In genomic region chr11:68531066-68531806, GRCm38 (mm10) we compare ENCODE assay signal across 8 mouse cellular contexts. TPM values are rescaled to one million over a fixed set of nuclear protein-coding genes. Genes with fewer than 3 reads are reported as not detected.
DNase-seq lines count a peak whose midpoint lies in the region; ATAC-seq and TF ChIP-seq lines count a peak whose summit lies in the region.

No protein-coding gene starts in this region.

- H3K9me3 ChIP-seq in forebrain, embryonic 10.5 days: no peaks in the 10 kb centered on the region
- no peaks in the 10 kb centered on the region for H3K9me3 ChIP-seq in forebrain, embryonic 11.5 days (ENCODE audit: control insufficient read depth, low read length)
- H3K9me3 ChIP-seq in midbrain, postnatal 0 days (ENCODE audit: low read length): no peaks in the 10 kb centered on the region

- DNase-seq in forebrain, embryonic 10.5 days (ENCODE audit: extremely low spot score, low spot score): peak; percentile 27
- no peak for DNase-seq in forebrain, embryonic 11.5 days (ENCODE audit: low spot score)
- DNase-seq in 416B (ENCODE audit: low read depth): peak; percentile 38
- peak; percentile 45 for DNase-seq in cerebellum, adult 11 months
- peak; percentile 77 for DNase-seq in gastrocnemius, adult 2 months
- peak; percentile 73 for DNase-seq in layer of hippocampus, adult 9-11 months
- DNase-seq in midbrain, postnatal 0 days (ENCODE audit: low spot score): peak; percentile 33

- H3K4me3 ChIP-seq in forebrain, embryonic 10.5 days: no peak overlapping the region
- H3K4me3 ChIP-seq in forebrain, embryonic 11.5 days (ENCODE audit: low read depth, low read length): no peak overlapping the region
- no peak overlapping the region for H3K4me3 ChIP-seq in gastrocnemius, adult 2 months
- H3K4me3 ChIP-seq in midbrain, postnatal 0 days (ENCODE audit: low read depth, low read length): no peak overlapping the region

- H3K4me1 ChIP-seq in forebrain, embryonic 10.5 days: peaks cover 4% of the 10 kb centered on the region; the same call in 1 of the 2 replicates
- H3K4me1 ChIP-seq in forebrain, embryonic 11.5 days (replicated peaks; ENCODE audit: control insufficient read depth, insufficient read depth, low read length): no peaks in the 10 kb centered on the region
- no peaks in the 10 kb centered on the region for H3K4me1 ChIP-seq in midbrain, postnatal 0 days (ENCODE audit: insufficient read depth, low read length)

- H3K36me3 ChIP-seq in forebrain, embryonic 10.5 days (replicated peaks): no peaks in the 10 kb centered on the region
- no peaks in the 10 kb centered on the region for H3K36me3 ChIP-seq in forebrain, embryonic 11.5 days (ENCODE audit: control insufficient read depth, insufficient read depth, low read length)
- H3K36me3 ChIP-seq in midbrain, postnatal 0 days (ENCODE audit: insufficient read depth, low read length): no peaks in the 10 kb centered on the region

- no peaks in the 10 kb centered on the region; the same call in 1 of the 2 replicates for H3K27me3 ChIP-seq in forebrain, embryonic 10.5 days (ENCODE audit: poor library complexity, severe bottlenecking)
- H3K27me3 ChIP-seq in forebrain, embryonic 11.5 days (ENCODE audit: control insufficient read depth, insufficient read depth, low read length): no peaks in the 10 kb centered on the region; the same call in 1 of the 2 replicates
- no peaks in the 10 kb centered on the region for H3K27me3 ChIP-seq in midbrain, postnatal 0 days (ENCODE audit: insufficient read depth, low read length)

- H3K27ac ChIP-seq in forebrain, embryonic 10.5 days: no peak overlapping the region
- no peak overlapping the region for H3K27ac ChIP-seq in forebrain, embryonic 11.5 days (ENCODE audit: low read depth, low read length)
- peak overlapping the region; percentile 25; the same call in 1 of the 2 replicates for H3K27ac ChIP-seq in gastrocnemius, adult 2 months
- H3K27ac ChIP-seq in midbrain, postnatal 0 days (ENCODE audit: low read depth, low read length): no peak overlapping the region

- H3K4me2 ChIP-seq in forebrain, embryonic 11.5 days (ENCODE audit: low read depth, low read length, severe bottlenecking): no peak overlapping the region
- H3K4me2 ChIP-seq in midbrain, postnatal 0 days (ENCODE audit: low read depth, low read length, poor library complexity, severe bottlenecking): no peak overlapping the region

- H3K9ac ChIP-seq in forebrain, embryonic 11.5 days (ENCODE audit: low read length): no peak overlapping the region
- no peak overlapping the region for H3K9ac ChIP-seq in midbrain, postnatal 0 days (replicated peaks; ENCODE audit: low read length, poor library complexity, severe bottlenecking)

- 26% methylated on average over 16 of the region's 16 CpGs for WGBS in forebrain, embryonic 10.5 days
- 25% methylated on average over 16 of the region's 16 CpGs for WGBS in forebrain, embryonic 11.5 days
- whole genome bisulfite sequencing in midbrain, postnatal 0 days: 26% methylated on average over 16 of the region's 16 CpGs

- intact Hi-C loops in gastrocnemius, adult 2 months (cut with DNase I): no loop called here

- ATAC-seq in forebrain, embryonic 11.5 days (replicated peaks; ENCODE audit: low FRiP score): no peak
- 0 out of 2 replicates have a peak, but pooled peaks have one; percentile 16 for ATAC-seq in midbrain, postnatal 0 days (ENCODE audit: low FRiP score)
- no peak for ATAC-seq in inflammation-experienced regulatory T-cells, adult 6 months

- peak; percentile 61 for TF ChIP-seq CTCF in gastrocnemius, adult 2 months (IDR thresholded peaks at IDR 0.05)
- TF ChIP-seq CTCF in midbrain, postnatal 0 days (IDR thresholded peaks at IDR 0.05): peak; percentile 67

RNA-seq across cellular contexts. Expression of gene Mfsd6l, which starts 24.8 kb away (rescaled TPM):
- 0.22 TPM in 1 of 2 replicates, not detected in the other for polyA plus RNA-seq in forebrain, embryonic 10.5 days (2016; fragmentation: Nextera tagmentation; extraction: Ambion mirVana)
- polyA plus RNA-seq in forebrain, embryonic 11.5 days (2014; fragmentation: Nextera tagmentation; extraction: Ambion mirVana): not detected in 2 replicates
- total RNA-seq in gastrocnemius, adult 2 months (2021): under 1 TPM in 1 of 2 experiments, not detected in 1; 0.11 TPM
- total RNA-seq in midbrain, postnatal 0 days (2014; rRNA removed): 0.11 and 0.33 TPM in 2 replicates
- polyA plus RNA-seq in midbrain, postnatal 0 days (2015; fragmentation: Nextera tagmentation; extraction: Ambion mirVana): 0.19 TPM in 1 of 2 replicates, not detected in the other
- polyA plus RNA-seq in inflammation-experienced regulatory T-cells, adult 6 months (2017; shearing (Covaris generic)): not detected

RNA-seq across cellular contexts. Expression of gene Pik3r6, which starts 28.4 kb away (rescaled TPM):
- polyA plus RNA-seq in forebrain, embryonic 10.5 days (2016; fragmentation: Nextera tagmentation; extraction: Ambion mirVana): 1.3 and 1.9 TPM in 2 replicates
- 1.6 and 1.9 TPM in 2 replicates for polyA plus RNA-seq in forebrain, embryonic 11.5 days (2014; fragmentation: Nextera tagmentation; extraction: Ambion mirVana)
- total RNA-seq in gastrocnemius, adult 2 months (2021): 1 to 10 TPM in 1 of 2 experiments, under 1 TPM in 1; 0.94 to 1.8 TPM
- total RNA-seq in midbrain, postnatal 0 days (2014; rRNA removed): 1.8 and 2.2 TPM in 2 replicates
- 1.2 and 1.5 TPM in 2 replicates for polyA plus RNA-seq in midbrain, postnatal 0 days (2015; fragmentation: Nextera tagmentation; extraction: Ambion mirVana)
- polyA plus RNA-seq in inflammation-experienced regulatory T-cells, adult 6 months (2017; shearing (Covaris generic)): not detected

RNA-seq across cellular contexts. Expression of gene Ccdc42, which starts 55.6 kb away (rescaled TPM):
- 1.1 and 1.6 TPM in 2 replicates for polyA plus RNA-seq in forebrain, embryonic 10.5 days (2016; fragmentation: Nextera tagmentation; extraction: Ambion mirVana)
- polyA plus RNA-seq in forebrain, embryonic 11.5 days (2014; fragmentation: Nextera tagmentation; extraction: Ambion mirVana): 0.51 and 0.87 TPM in 2 replicates
- total RNA-seq in gastrocnemius, adult 2 months (2021): not detected
- total RNA-seq in midbrain, postnatal 0 days (2014; rRNA removed): 0.33 TPM in 1 of 2 replicates, not detected in the other
- 0.37 and 0.51 TPM in 2 replicates for polyA plus RNA-seq in midbrain, postnatal 0 days (2015; fragmentation: Nextera tagmentation; extraction: Ambion mirVana)
- polyA plus RNA-seq in inflammation-experienced regulatory T-cells, adult 6 months (2017; shearing (Covaris generic)): not detected
